Mouse (Mus musculus) right cerebral cortex, postnatal 25 days (tissue): ENCODE measurements around the gene Lgals9.
"Not testable (repeated sequence)": the region's sequence is repeated elsewhere in the genome, so short reads cannot be mapped to it uniquely, and the experiment has no call there.

Experiments
- DNase-seq: peaks from one replicate; pipeline ENCODE4 v3.0.0; 2022

The Lgals9 gene

DNA sequence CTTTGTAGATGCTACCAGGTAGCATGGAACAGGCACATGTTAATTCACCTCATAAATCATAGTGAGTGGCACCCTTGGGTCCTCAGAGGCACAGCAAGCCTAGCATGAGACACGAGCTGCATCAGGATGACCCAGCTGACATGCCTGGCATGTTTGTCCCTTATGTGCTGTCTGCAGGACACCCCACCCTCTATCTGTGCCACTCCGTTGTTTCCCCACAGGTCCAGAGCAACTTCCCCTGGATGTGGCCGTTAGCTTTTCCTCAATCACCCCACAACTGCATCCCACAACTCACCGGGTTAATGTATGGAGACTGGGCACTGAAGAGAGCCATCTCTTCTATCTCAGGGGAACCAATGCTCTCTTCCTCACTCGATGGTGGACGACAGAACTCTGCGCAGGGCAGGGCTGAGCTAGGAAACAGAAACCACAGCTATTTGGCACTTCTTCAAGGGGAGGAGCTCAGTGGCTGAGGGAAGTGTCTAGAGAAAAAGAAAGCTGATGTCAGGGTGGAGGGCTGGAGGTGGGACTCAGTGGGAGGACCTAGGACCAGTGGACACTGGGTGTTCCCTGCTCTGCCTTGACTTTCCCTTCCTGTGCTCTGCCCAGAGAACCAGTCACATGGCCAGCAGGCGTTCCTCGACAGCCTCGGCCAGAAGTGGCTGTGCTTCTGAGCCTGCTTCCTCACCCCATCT is at the start of gene Lgals9:
Lgals9 (minus strand) TSS at position 464 of the 695 bp plus-strand sequence.
- no peak for DNase-seq

DNA sequence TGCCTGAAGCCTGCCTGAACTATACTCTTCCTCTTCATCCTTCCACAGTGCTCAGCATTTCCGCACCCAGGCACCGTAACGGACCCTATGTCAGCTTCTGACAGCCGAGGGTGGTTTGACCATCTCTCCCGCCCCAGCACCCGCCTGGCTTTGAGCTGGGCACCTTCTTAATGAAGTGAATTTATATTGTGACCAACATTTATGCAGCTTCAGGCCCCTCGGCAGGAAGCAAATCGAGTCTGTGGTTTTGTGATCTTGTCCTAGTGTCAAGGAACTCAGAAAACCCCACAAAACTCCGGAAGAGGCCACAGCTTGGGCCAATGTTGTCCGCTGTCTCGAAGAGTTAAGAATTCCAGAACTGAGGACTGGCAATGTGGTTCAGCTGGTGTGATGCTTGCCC is 48.9 kb upstream of the Lgals9 start:
- DNase-seq, result no peak

DNA sequence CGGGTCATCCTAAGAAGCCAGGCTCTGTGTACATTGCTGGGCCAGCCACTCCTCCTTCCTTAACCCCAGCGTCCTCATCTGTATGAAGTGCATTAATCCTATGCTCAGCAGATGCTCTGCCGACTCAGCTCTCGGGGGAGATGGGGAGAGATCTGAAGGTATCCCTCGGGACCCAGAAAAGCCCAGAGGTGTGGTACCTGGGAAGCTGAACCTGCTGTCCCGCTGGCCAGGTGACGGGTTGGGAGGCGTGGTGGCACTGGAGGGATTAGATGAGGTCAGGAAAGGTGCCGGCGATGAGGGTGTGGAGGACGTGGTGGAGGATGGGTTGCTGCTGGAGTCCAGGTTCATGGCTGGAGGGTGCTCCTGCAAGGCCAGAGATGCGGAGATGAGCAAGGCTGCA is 48.3 kb upstream of the Lgals9 start:
- no peak for DNase-seq

DNA sequence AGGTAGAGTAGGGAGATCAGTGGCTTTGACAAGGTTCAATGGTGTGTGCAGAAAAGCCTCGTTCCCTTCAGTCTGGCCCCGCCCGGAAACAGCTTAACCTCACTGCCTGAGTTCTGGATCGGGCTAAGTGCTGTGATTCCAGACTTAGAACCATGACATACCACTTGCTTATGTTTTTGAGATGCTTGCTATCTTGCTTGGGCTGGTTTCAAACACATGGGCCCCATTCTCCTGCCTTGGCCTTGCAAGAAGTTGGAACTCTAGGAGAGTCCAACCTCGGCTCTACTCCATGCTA is 46.7 kb upstream of the Lgals9 start:
- DNase-seq, result no peak

DNA sequence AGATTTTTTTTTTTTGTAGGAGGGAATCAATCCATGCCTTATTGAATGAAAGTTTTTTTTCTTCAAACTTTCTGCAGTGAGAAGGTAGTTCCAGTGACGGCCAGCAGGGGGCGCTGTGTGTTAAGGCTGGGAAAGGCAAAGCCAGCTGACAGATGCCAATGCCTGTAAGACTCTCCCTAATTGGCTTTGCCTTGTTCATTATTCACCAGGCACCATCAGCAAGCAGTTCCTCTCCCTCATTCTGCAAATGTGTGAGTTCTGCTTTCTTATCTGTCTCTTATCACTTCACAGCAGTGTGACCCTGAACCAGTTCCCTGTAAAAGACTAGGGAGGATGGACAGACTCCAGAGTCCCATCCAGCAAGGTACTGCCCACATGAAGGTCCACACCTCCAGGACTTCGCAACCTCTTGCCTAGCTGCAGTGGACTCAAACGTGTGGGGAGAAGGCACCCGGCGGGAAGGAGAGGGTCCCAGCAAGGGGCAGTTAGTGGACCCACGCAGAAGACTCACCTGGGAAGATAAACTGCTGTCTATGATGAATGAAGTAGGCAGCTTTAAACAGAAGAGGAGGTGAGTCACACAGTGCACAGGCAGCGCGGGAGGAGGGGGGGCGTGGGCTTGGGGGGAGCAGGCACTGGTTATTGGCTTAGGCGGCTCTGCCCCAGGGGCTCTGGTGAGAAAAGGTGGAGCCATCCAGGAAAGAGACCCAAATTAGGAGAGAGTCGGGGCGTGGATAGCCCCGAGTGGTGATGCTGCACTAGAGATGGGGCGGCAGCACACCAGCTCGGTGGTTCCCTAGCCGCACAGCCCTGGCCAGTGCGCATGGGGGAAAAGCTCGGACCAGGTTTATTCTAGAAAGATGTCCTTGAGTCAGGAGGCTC is 46.1 kb upstream of the Lgals9 start:
- DNase-seq, result peak; percentile 71

DNA sequence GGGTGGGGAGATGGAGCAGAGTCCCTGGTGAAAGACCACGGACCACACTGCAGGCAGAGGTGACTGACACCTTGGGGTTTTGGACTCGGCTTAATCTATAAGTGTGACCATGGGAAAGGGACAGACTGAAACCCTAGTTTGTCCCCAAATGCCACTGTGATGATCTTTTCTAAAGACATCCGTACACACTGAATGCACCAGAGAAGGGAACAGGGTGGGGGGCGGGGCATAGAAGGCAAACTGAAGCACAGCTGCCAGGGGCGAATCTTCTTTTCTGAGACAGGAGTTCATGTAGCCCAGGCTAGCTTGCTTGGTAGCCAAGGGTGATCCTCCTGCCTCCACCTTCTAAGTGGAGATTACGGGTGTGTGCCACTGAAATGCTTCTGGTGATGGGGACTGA is 39.0 kb upstream of the Lgals9 start:
- DNase-seq, result no peak

DNA sequence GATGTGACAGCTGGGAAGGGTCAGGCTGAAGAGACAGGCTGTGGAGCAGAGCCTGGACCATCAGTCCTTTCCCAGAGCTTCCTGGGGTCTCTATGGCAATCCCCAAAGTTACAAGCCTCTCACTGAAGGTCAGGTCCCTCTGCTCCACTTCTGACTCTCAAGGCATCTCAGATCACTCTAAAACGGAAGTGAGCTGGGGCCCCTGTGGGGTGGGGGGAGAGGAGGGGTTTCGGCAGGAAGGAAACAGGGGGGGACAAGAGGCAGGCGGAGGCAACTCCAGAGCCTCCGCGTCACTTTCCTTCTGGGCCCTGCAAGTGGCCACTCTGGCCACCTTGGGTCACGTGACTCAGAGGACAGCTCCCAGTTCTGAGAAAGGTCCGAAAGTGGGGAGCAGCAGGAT is 38.6 kb upstream of the Lgals9 start:
- no peak for DNase-seq

DNA sequence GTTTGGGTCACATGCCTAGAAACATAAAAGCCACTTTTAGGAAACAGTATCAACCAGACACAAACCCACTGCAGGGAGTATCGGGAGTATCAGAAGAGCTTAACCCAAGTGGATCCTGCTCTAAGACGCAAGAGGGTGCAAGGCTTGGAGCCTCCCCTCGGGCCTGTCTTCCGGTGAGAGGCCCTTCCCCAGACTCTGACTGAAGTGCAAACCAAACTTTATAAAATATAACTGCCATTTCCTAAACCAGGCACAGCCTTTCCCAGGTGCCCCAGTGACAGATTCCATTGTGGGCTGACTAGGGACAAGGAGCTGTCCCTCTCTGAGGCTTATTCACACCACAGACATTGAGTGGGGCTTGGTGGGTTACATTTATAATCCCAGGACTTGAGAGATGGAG is 38.1 kb upstream of the Lgals9 start:
- no peak for DNase-seq

DNA sequence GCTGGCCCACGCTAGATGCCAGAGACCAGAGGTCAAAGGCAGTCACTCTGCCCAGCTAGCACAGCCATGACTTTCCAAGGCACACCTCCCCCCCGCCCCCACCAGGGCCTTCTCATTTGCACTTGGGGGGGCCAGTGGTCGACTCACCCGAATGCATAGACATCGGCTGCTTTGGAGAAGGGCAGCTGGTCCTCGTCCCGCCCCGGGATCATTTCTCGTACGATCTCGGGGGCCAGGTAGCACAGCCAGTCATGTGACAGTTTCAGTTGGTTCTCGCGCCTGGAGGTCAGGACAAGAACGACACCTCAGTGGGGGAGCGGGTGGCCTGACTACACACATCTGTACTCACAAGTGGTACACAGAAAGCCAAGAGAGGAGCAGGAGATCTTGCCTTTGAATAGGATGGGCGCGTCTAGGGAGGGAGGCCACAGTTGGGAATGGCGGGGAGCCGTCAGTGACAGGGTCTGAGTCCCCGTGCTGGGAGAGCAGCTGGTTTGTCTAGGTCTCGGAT is 35.8 kb upstream of the Lgals9 start:
- no peak for DNase-seq

DNA sequence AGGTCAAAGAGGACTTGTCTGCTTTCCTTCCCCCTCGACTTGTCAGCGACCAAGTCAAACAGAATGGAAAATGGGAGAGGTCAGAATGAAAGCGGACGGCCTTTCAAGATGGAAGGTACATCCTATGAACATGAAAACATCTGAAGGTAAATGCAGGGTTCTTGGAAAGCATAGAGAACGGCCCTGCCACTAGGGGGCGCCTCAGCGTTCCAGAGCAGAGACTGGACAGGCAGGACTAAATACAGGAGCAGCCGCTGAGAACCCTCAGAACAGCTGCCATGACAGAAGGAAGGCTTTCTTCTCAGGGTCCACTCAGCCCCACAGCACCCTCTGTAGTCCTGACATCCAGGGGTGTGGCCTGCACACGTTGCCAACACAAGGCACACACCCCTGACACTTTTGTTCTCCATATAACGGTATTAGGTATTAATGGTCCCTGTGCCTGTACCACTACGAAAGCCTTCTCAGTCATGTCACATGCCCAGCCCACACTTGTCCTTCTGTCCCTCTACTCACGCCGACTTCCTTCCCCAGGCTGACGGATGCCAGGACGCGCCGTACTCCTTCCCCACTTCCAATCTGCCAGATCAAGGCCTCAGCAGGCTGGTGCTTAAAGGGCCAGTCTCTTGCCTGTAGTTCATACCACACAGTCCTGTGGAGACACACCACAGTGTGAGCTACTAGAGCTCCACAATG is 35.2 kb upstream of the Lgals9 start:
- no peak for DNase-seq

DNA sequence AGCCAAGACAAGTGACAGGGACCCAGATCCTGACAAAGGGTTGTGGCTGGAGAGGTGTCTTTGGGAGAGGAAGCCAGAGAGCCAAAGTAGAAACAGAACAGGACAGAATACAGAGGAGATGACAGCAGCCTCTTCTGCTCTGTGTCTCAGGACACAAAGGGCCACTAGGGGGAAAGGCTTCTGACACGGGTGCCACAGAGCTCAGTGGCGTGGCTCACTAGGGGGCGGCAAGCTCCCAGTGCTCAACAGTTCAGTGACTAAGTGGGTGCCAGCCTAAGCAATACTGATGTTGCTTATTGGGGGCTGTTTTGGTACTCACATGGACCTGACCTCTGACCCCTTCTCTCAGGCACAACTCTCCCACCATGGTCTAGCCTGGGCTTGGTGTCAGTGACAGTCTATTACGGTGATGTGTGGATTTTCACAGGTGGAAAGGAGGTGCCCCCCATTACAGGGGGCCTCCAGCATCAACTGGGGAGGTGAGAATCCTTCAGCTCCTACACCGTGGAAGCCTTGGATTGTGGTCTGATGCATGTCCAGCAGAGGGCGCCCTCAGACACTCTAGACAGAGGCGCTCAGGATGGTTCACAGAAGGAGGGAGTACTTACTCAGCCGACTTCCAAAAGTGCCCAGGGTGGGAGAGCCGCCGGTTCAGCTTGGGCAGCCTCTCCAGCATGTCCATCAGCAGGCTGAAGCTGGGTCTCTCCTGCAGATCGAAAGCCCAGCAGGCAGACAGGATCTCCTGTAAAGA is 34.4 kb upstream of the Lgals9 start:
- peak; percentile 50 for DNase-seq

DNA sequence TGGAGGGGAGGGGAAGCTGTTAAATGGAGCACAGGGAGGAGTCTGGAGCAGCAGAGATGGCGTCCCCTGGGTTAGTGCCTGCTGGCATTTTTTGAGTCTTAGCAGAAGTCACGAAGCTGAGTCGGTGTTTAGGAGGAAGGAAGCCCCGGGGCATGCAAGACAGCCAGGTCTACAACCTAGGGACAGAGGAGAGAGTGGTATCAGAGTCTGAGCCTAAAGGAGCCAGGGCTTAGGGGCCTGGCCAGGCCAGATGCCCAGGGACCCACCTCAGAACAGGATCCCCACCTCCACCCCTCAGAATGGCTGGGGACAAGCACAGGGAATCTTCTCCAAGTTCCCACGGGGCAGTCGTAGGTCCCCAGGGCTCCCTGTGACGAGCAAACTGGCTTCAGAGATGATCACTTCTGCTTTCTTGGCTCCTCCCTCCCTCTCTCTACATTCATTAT is 32.4 kb upstream of the Lgals9 start:
- DNase-seq, result no peak

DNA sequence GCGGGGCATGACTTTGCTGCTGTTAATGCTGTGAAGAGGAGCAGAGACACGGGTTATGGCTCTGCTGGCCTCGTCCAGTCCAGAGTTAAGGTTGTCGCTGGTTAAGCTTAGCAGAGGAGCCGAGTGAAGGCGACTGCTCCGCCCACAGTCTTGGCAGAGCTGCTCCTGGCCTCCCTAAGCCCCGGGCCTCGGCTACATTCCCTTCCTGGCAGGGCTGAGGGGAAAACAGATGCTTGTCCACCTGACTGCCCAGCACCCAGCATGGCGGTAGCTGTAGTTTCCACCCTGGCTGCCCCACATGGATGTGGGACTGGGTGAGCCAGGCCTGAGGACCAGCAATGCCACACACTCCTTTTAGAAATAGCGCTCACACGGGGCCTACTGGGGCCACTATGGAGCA is 31.5 kb upstream of the Lgals9 start:
- DNase-seq, result no peak

DNA sequence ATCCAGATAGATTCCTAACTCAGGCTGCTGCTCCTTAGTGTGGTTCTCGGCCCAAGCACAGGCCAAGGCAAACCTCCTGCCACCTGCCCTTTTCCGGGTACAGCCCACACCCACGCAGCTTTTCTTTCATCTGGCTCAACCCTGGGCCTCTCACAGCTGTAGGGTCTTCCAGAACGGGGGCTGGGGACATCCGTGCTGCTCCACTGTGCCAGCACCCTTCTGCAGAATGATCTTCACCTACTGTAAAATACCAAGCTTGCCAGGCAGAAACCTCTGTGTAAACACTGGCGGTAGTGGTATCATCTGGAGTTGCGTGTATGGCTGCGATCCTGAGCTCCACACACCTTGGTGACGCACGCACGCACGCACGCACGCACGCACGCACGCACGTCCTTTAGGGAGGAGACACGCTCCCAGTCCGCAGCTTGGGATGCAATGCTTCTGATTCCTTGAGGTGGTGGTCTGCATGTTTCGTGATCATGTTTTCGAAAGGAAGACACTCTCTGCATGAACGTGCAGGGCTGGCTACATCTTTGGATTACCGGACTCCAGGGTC is 31.0 kb upstream of the Lgals9 start:
- no peak for DNase-seq

DNA sequence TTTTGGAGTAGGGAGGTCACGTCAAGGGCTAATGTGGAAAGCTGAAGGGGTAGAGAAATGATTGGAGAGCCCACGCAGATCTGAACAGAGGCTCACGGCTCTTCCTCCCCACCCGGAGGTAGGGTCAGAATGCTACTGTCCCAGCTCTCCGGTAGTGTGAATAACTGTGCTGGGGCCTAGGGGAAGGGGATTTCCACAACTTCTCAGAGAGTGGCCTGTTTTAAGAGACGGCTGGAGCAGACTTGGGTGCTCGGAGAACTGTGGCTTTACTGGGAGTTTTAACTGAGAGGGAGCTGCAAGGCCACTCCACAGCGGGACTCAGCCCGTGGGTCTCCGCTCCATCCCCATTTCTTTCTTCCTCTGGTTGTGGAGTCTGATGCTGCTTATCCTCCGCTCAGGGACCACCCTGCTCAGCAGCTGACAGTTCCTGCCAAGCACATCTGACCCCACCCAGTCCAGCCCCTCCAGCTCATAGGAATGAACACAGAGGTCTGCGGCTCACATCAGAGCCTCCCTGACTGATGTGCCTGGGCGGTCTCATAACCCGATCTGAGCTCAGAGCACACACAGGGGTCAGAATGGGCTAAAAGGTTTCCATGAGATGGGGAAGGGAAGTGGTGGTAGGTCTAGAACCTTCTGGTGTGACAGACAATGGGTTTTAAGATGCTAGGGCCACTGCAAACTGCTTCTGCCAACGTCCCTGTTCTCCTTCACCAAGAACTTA is 30.0 kb upstream of the Lgals9 start:
- no peak for DNase-seq

DNA sequence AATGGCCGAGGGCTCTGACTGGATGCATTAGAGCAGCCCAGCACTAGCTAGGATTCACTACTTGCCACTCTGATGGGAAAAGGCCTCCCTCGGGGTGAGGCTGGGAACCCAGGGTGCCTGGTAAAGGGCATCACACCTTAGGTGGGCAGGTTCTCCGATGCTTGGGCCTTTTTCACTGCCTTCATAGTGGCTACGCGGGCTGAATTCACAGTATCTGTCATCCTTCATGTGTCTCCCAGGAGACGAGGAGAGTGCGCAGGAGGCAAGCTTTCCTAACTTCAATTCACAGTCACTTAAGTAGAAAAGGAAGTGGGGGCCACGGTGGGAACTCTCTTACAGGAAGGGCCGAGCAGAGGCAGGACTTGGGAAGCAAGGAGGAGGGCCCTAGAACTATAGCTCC is 29.1 kb upstream of the Lgals9 start:
- no peak for DNase-seq

DNA sequence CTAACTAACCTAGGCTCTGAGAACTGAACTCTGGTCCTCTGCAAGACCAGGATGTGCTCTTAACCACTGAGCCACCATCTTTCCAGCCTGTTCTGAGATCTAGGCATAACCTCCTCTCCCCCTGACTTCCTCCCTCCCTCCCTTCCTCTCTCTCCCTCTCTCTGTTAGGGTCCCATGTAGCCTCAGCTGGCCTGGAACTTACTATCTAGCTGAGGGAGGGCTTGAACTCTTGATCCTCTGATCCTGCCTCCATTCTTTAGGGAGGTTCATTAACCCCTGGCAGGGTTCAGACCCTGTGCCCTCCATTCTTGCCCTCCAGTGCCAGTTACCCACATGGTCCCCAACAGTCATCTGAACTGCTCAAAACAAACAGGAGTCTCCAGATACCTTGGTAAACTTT is 28.3 kb upstream of the Lgals9 start:
- no peak for DNase-seq

DNA sequence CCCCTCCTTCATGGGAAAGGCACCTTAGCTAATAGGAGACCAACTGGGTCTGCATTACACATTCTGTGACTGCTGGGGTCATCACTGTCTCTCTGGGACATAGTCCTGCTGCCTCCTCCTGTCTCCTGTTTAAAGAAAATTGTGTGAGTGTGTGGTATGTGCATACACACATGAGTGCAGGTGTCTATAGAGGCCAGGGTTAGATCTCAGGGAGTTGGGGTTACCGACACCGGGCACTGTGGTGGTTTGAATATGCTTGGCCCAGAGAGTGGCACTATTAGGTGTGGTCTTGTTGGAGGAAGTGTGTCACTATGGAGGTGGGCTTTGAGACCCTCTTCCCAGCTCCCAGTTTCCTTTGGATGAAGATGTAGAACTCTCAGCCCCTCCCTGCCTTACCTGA is 27.8 kb upstream of the Lgals9 start:
- no peak for DNase-seq

DNA sequence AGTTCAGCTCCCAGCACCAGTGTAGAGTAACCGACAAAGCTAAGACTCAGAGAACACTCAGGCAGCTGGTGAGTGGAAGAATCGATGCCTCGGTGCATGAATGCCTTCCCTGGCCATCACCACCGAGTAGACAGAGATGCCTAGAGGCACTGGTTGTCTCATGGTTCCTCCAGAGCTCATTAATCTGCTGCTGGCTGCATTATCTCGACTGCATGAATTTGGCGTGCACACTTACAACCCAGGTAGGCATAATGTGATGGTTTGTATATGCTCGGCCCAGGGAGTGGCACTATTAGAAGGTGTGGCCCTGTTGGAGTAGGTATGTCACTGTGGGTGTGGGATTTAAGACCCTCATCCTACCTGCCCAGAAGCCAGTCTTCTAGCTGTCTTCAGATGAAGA is 24.1 kb upstream of the Lgals9 start:
- DNase-seq, result no peak

DNA sequence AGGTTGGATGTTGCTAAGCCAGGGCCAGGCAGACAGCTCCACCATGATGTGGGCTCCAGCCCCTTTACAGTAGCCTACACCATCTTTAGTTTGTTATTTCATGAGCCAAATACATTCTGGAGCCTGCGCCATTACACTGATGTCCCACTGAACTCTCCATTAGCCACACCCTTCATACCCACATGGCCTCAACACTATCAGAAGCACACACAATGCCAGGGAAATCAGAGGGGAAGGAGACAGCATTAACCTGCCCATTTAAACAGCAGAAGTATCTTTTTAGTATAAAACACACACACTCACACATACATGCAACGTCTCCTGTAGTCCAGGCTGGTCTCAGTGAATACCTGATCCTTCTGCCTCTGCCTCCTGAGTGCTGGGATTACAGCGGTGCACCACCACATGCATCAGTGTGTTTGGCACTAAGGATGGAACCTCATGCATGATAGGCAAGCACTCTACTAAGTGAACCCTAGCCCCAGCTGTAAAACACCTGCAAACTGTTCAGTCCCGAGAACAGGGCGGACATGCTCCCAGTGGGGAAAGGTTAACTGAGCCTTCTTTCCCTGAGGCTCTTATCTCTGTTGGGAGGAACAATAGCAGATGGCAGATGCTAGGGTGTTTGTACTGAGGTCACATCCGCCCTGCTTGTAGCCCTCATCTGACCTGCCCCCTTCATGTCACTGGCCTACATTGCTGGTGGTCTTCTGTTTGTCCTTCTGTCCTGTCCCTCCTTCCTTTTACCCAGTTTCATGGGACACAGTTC is 23.4 kb upstream of the Lgals9 start:
- DNase-seq, result no peak

DNA sequence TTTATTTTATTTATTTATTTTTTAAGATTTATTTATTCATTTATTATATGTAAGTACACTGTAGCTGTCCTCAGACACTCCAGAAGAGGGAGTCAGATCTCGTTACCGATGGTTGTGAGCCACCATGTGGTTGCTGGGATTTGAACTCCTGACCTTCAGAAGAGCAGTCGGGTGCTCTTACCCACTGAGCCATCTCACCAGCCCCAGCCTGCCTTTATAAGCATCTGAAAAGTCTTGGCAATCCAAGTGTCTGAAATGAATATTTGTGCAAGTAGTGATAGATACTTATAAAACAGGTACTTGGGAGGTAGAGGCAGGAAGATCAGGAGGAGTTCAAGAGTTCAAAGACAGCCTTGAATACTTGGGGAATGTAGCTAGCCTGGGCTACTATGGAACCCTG is 22.6 kb upstream of the Lgals9 start:
- DNase-seq, result not testable (repeated sequence)
